Mouse (Mus musculus): ENCODE data around the gene Whrn.

DNA sequence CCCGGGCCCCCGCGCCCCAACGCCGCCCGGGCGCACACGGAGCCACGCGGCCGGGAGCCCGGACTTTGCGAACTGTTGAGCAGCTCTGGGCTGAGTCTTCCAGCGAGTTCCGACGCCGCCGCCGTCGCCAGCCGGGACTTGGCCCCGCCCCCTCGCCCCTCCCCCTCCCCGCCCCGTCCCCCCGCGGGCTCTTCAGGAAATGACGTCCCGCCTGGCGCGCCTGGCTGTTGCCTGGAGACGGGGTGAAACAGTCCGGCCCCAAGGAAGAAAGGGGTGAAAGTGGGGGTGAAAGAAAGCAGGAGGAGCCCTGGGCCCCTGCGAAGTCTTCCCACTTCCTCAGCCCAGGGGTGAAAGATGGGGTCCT lies at the start of gene Whrn:
- TF ChIP-seq CTCF (IDR thresholded peaks at IDR 0.05; ENCODE audit: low read depth, low read length) = no peak
- no peak for TF ChIP-seq POLR2A (IDR thresholded peaks at IDR 0.05; ENCODE audit: borderline replicate concordance, low read depth, low read length)

Measured in bone marrow macrophage, adult 2 months (primary cell).